In genomic region chr11:97949703-97950475, GRCm38 (mm10) we compare ENCODE assay signal across 7 mouse cellular contexts. TPM values are rescaled to one million over a fixed set of nuclear protein-coding genes. Genes with fewer than 3 reads are reported as not detected.
DNase-seq lines count a peak whose midpoint lies in the region; ATAC-seq and TF ChIP-seq lines count a peak whose summit lies in the region.

No protein-coding gene starts in this region.

- WGBS in liver, embryonic 14.5 days (ENCODE audit: insufficient replicate concordance): 34% methylated on average over 20 of the region's 20 CpGs

- TF ChIP-seq CTCF in liver, embryonic 14.5 days (IDR thresholded peaks at IDR 0.05; ENCODE audit: low read depth): no peak

- peak; percentile 24; the same call in 1 of the 2 replicates for TF ChIP-seq EP300 in liver, embryonic 14.5 days (IDR thresholded peaks at IDR 0.05; ENCODE audit: low read depth)

- peak; percentile 79; the same call in 1 of the 2 replicates for ATAC-seq in liver, embryonic 14.5 days (ENCODE audit: insufficient read depth)

- no peak overlapping the region for H3K27ac ChIP-seq in liver, embryonic 14.5 days

- H3K4me2 ChIP-seq in liver, embryonic 14.5 days (ENCODE audit: low read depth): no peak overlapping the region; the same call in 1 of the 2 replicates

- no peaks in the 10 kb centered on the region for H3K27me3 ChIP-seq in liver, embryonic 14.5 days (ENCODE audit: control insufficient read depth, insufficient read depth, low read length)

- peaks cover 5 to 15% of the 10 kb centered on the region in 2 experiments; a peak in 3 of 4 replicates for H3K4me1 ChIP-seq in liver, embryonic 14.5 days (replicated peaks; ENCODE audit: control insufficient read depth in 2 of 2, insufficient read depth in 2 of 2, low read length in 1 of 2)

- DNase-seq in 416B (ENCODE audit: low read depth) (peak; percentile 62), ES-CJ7 (ENCODE audit: low read depth, low spot score) (peak; percentile 85)
- peak; percentile 65 for DNase-seq in embryo, embryonic 9.5 days (ENCODE audit: extremely low spot score)
- peak; percentile 34 to 77 (median 36) for DNase-seq in liver, embryonic 14.5 days (ENCODE audit: low read depth in 3 of 3, low spot score in 3 of 3)
- no peak for DNase-seq in natural killer cell, adult 2 months (ENCODE audit: low spot score in 2 of 2)
- no peak for DNase-seq in gastrocnemius, adult 8-10 months (ENCODE audit: low spot score in 2 of 2)
- DNase-seq in left cerebral cortex, adult 11 months (ENCODE audit: low spot score): no peak

- H3K4me3 ChIP-seq in liver, embryonic 14.5 days (ENCODE audit: insufficient read depth in 1 of 2, low read depth in 2 of 2, low read length in 2 of 2): no peak overlapping the region

- no peaks in the 10 kb centered on the region for H3K36me3 ChIP-seq in liver, embryonic 14.5 days (replicated peaks; ENCODE audit: control insufficient read depth, insufficient read depth, low read depth)

- no peak overlapping the region for H3K9ac ChIP-seq in liver, embryonic 14.5 days (replicated peaks)

- no peaks in the 10 kb centered on the region for H3K9me3 ChIP-seq in liver, embryonic 14.5 days (ENCODE audit: control insufficient read depth, low read length)

RNA-seq across cellular contexts. Expression of gene Plxdc1, which starts 36.4 kb away (rescaled TPM):
- 0.38 and 0.45 TPM in 2 replicates for polyA plus RNA-seq in liver, embryonic 14.5 days (2012; rRNA removed)
- polyA plus RNA-seq in liver, embryonic 14.5 days (2014; fragmentation: Nextera tagmentation; extraction: Ambion mirVana): 0.20 and 0.58 TPM in 2 replicates
- 1 to 10 TPM; 1.3 to 3.4 (median 1.9) TPM for total RNA-seq in gastrocnemius, adult 8-10 months (2022)

RNA-seq across cellular contexts. Expression of gene Arl5c, which starts 46.1 kb away (rescaled TPM):
- 1.8 and 2.2 TPM in 2 replicates for polyA plus RNA-seq in liver, embryonic 14.5 days (2012; rRNA removed)
- polyA plus RNA-seq in liver, embryonic 14.5 days (2014; fragmentation: Nextera tagmentation; extraction: Ambion mirVana): 6.0 and 6.4 TPM in 2 replicates
- under 1 TPM in 2 of 4 experiments, not detected in 2; 0.18 to 0.19 TPM for total RNA-seq in gastrocnemius, adult 8-10 months (2022)

Comparison
In these comparisons a context has a peak if more than half of its experiments do, and no peak if none do; other contexts are left out.
1. DNase-seq: peak in 416B (single experiment), ES-CJ7 (single experiment), embryo, embryonic 9.5 days (single experiment) and liver, embryonic 14.5 days (3 of 3); none in natural killer cell, adult 2 months (0 of 2), gastrocnemius, adult 8-10 months (0 of 2) and left cerebral cortex, adult 11 months (single experiment).